Mouse (Mus musculus) fibroblast of lung, adult 2 months (primary cell): ENCODE measurements around the gene Polr3b.

Experiments
- DNase-seq: peaks from one replicate; pipeline ENCODE4 v3.0.0-alpha.2; 2011; ENCODE audit warnings: low read depth

Polr3b gene

DNA sequence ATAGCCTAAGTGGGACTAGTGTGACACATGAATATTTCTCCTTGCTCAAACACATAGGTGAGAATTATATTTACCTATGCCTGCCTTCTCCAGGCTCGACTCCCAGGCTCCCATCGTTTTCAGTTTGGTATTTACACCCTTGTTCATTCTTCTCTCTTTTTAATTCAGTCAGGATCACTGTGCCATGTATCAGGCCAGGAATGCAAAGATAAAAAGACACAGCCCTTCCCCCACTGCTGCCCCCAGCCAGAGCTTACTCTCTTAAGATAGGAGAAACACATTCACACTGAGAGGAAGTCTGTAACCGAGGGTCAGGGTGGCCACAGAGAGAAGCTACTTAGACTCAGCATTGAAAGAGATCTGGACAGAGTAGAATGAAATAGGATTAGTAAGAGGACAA is 10.4 kb upstream of the Polr3b start:
- DNase-seq, result no peak

DNA sequence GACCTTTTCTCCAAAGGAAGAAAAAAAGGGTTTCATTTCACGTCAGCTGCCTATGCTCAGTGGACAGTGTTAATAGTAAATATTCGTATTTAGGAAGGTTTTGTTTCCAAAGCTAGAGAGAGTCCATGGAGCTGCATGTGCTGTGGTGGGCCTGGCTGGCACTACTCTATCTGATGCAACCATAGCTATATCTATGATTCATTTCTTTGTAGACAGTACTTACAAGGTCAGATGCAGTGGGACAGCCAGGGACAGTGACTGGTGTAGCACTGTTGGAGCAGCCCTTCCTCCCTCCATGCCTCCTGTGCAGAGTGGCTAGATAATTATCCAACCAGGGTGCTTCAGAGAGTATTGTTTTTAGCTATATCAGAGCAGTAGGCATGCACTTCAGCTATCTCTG is 9.8 kb upstream of the Polr3b start:
- no peak for DNase-seq

DNA sequence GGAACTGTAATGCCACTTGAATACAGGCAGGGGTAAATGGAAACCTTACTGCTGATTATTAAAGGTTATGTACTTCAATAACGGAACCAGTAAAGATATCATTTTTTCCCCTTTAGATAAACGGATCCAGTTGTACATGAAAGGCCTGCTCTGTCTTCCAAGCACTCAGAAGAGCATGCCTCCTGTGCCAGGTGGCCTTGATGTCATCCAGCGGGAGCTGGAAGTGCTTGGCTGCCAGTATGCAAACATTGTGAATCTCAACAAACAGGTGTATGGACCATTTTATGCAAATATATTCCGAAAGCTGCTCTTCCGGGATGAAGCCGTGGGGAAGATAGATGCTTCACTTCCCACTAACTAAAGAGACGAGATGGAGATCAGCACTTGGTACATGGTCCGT is 8.7 kb upstream of the Polr3b start:
- DNase-seq, result no peak

DNA sequence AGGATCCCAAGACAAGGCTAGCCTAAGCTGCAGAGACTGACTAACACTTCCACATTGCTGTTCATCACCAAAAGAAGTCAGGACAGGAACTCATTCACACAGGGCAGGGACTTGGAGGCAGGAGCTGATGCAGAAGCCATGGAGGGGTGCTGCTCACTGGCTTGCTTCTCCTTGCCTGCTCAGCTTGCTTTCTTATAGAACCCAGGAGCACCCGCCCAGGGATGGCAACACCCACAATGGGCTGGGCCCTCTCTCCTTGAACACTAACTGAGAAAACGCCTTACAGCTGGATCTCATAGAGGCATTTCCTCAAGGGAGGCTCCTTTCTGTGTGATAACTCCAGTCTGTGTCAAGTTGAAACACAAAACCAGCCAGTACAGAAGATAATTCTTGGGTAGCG is 7.0 kb upstream of the Polr3b start:
- DNase-seq, result no peak

DNA sequence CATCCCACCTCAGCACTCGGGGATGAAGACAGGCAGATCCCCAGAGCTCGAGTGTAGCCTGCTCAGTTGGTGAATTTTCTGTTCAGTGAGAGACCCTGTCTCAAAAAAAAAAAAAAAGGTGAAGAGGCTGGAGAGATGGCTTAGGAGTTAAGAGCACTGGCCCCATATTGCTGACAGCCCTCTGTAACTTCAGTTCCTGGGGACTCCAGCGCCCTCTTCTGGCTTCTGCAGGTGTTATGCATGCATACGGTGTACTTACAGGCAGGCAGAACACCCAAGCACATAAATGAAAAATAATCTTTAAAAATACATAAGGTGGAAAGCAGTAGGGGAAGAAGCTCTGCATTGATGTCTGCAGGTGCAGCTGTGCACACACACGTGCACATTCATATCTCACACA is 9.1 kb downstream of the Polr3b start:
- DNase-seq, result no peak

DNA sequence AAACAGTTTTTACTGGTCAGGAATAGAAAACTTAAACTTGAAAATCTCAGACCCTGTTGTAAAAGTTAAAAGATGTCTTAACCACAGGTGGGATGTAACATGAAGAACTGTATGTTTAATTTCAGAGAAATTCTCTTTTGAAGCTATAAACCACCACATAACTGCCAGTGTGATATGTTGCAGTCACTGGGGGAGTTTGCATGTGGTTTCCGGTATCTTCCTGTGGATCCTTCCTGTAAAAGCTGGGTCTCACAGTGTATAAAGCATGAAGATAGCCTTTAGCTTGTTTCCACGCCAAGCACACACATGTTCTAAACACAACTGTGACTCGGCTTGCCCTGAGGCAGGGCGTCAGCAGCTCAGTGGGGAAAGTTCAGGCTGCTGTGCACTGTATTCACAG is 9.9 kb downstream of the Polr3b start:
- no peak for DNase-seq

DNA sequence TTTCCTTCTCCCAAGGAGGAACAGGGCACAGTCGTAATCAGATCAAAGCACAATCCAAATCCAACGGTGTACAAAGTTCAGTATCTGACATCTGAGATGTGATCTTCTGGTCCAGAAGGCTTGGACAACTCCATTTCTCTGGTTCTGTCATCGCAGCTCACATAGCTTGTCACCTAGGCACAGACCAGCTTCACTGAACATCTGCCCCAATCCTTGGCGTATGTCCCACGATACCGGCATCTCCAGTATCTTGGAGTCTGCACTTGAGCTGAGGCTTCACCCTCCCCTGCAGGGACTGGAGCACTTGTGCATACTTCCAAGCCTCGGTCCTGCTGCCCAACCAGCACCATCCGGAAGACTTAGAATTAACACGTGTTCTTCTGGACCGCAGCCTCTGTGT is 14.6 kb downstream of the Polr3b start:
- no peak for DNase-seq

DNA sequence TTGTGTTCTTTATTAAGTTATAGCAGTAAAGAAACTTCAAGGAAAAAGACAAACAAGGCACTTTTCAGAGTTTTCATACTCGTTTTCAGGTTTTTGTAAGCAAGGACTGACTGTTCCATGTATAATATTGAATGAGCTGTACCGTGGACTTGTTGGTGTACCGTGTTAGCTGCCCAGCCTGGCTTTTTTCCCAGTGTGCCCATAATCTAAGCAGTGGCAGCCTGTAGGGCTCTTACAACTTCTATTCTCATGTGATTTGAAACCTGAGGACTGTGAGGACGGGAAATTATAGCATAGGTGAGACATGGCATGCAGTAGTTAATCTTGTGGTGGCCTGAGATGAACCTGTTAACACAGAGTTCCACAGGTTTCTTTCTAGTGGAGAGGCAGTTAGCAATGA is 16.3 kb downstream of the Polr3b start:
- DNase-seq, result no peak

DNA sequence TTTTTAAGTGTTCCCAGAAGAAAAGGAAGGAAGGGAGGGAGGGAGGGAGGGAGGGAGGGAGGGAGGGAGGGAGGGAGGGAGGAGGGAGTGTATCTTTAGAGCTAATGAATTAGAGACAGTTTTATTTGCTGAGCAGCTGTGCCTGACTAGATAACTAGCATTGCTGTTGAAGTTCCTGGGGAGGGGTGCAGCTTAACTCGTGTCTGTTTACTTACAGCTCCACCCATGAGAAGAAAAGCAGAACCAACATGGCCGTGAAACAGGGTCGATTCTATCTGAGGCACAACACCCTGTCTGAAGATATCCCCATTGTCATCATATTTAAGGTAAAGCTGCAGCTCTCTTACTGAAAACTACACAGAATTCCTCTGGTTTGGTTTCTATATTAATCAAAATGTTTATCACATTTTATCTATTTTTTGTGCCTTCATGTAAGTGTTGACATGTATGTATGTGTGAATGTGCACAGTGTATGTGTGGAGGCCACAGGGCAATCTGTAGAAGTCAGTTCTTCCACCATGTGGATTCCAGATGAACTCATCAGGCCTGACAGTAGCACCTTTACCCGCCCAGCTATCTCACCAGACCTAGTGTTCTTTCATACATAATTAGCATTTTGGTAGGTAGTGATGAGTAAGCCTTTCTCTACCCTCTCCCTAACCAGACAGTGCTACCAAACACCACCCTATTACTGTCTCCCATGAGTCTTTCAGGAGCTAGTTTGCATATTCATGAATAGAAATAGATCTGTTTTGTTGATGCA is 17.6 kb downstream of the Polr3b start:
- no peak for DNase-seq

DNA sequence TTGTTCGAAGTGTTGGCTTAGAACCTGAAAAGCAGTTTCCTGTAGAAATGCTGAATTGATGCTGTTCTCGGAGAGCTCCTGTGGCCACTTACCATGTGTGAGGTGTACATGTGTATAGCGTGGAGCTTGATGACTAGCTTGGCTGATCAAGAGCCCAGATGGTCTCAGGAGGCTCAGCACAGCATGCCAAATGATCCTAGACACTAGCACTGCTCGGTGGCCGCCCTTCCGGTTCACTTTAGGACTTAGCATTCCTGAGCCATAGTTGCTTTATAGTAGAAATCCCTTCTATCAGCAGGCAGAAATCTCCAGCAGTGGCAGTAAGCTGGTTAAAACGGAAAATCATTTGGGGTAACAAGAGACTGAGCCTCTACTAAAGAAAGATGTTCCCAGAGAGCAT is 18.8 kb downstream of the Polr3b start:
- no peak for DNase-seq

DNA sequence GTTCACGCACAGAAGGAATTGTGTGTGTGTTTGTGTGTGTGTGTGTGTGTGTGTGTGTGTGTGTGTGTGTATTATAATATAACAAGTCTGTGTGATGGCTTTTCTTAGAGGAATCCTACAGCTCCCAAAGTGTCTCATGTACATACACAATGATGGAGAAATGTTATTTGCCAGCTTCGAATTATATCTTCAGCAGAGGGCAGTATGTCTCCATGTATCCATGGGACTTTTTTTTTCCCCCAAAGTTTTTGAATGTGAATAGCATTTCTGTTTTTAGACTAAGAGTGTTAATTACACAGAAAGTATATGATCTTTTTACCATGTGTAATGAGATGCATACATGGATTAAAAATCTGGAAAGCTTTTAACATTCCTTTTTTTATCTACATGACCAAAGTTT is 19.5 kb downstream of the Polr3b start:
- no peak for DNase-seq

DNA sequence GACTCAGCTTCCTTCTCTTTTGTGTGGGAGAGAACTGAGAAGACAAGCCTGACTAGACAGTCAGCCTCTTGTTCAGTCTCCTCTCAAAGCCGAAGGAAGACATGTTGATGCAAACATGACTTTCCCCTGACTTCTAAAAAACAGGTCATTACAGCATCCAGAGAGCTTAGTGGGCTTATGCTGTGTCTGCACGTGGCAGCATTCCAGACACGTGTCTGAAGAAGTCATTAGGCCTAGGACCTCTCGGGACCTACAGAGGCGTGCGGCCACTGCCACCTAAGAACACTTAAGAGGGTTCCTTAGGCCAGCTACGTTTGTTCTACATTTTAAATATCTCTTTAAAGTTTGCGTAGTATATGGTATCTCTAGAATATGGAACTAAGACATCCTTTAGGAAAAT is 23.8 kb downstream of the Polr3b start:
- DNase-seq, result no peak

DNA sequence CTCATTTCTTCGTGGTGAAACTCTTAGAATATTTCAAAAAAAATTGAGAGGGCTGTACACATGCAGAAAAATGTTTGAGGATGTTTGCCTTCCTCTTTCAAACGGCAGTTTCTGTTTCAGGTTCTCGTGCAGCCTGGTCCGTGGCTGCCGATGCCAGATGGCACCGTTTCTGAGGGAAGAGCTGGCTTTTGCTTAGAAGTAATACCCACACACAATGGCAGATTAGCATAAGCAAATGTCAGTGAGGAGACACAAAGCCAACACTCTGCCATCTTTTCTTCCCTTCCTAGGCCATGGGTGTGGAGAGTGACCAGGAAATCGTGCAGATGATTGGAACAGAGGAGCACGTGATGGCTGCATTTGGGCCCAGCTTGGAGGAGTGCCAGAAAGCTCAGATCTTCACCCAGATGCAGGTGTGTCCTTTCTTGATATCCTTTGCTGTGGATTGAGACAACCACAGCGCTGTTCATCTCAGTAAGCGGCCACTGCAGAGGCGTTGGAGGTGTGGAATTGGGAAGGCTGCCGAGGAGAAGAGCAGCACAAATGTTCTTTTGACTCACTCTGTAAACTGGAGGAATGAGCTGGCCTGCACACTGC is 24.5 kb downstream of the Polr3b start:
- DNase-seq, result no peak

DNA sequence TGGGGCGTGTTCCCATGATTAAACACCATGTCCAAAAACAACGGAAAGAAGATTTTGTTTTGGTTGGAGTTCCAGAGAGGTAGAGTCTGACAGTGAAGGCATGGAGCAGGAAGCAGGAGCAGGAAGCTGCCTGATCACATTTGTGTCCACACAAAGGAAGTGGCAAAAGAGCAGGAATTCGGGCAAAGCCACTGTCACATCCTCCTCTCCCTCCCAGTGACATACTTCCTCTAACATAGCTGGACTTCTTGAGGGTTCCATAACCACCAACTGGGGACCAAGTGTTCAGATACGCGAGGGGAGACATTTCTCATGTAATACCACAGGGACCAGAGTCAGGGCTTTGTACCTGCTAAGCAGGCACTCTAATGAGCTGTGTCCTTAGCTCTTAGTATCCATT is 25.2 kb downstream of the Polr3b start:
- DNase-seq, result no peak

DNA sequence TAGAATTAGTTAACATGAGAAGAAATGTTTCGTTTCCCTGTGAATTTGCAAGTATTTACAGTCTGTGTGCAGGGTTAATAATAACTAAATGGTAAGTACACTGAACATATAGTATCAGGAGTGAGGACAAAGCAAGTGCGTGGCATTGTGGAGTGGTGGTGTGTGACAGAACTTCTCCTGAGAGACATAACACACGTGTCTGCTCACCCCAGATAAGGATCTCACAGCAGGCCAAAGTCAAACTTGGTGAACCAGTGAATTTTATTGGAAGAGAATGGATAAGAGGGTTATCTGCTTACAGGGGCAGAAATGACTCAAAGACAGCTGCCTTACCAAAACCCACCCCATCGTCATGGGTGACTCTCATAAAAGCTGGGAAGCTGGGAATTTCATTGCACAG is 26.8 kb downstream of the Polr3b start:
- DNase-seq, result no peak

DNA sequence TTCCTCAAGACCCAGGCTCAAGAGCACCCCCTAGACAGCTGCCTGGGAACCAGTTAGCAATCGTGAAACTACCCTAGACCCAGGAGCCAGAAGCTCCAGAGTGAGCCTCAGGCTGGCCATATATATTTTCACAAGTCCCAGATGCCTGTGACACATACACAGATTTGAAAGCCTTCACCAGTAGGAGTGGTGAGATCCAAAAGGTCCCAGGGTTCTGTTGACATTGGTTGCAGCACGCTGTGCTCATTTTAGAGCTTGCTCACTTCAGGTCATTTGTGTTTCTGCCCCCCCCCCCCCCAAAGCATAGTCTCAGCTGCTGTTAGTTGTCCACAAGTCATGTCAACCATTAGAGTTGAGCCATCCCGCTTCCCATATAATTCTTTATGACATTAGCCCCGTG is 31.9 kb downstream of the Polr3b start:
- DNase-seq, result no peak

DNA sequence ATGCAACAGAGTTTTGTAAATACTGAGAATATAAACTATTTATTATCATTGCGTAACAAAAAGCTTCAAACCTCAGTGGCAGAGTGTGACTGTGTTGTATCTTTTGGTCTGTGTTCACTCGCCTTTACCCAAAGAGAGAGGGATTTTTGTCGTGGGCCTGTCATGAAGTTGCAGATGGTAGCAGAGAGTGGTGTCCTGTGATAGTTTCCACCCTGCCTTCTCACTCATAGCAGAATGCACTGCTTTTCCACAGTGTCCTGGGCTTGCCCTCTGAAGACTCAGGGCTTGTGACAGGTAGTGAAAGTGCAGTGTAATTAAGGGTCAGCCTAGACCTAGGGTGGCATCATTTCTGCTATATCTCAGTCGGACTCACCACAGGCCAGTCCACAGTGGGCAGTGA is 32.6 kb downstream of the Polr3b start:
- DNase-seq, result no peak

DNA sequence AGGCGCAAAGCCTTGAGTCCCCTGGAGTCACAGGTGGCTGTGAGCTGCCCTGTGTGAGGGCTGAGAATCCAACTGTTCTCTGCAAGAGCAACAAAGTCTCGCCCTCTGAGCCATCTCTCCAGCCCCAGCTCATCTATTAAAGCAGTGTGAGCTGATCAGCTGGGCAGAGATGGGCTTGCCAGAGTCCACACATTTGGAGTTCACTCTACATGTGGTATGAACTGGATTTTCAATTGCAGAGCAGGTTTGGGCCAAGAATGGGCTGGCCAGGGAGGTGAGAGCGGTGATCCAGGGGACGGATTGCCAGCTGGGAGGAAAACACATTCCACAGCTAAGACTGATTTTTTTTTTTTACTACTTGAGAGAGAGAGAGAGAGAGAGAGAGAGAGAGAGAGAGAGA is 34.5 kb downstream of the Polr3b start:
- peak; percentile 67 for DNase-seq

DNA sequence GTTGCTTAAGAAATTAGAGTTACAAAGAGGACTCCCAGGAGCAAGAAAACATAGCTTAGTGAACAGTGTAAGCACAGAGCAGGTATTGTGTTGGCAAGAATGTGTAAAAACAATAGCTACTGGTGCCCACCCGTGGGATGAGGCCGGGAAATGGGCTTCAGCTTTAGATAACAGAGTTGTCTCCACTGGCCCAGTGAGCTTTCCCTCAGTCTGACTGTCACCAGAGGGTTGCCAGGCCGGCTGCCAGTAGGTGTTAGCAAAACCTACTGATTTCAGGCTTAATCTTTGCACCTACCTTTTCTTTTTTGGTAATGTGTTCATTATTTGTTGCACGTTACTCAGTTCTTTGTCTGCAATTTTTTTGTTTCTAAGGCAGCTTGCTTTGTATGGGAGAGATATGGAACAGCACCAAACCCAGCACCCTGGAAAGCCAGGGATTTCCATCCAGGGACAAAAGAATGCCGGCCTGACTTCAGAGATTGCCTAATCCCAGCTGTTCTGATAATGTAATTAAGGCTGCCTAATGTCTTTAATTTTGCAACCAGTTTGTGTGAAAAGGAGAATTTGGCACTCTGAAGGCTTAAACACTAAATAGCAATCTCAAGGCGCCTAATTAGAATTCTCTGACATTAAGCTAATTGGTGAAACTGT is 35.5 kb downstream of the Polr3b start:
- no peak for DNase-seq

DNA sequence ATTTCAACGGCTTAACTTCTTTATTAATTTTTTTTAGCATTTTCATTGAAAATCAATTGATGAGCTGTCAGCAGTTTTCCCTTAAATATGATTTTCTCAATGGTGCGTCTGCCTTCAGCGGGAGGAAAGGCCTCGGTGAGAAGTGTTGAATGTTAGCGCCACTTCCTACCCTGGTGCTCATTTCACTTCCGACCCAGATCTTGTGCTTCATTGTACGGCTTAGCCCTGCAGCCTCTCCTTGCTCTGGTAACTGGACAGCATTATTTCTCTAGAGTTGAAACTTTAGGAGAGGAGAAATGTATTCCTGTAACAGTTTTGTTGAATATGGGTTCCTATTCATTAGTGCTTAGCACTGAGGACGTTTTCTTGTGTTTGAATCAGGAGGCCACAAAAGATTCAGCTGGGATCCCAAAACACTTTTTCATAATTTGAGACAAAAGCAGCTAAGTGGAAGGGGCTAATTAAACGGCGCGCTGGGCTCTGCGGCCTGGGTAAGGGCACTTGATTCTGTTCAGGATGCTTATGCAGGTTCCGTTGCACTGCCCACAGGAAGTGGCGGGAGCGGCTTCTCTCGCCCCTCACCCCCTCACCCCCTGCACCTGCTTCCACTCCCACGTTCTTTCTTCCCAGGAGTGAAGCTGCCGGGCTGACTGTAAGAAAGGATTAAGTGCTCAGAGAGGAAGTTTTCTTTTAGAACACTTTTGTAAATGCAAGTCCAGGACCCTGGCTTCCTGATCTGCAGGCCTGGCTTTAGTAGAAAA is 36.2 kb downstream of the Polr3b start:
- DNase-seq, result no peak

DNA sequence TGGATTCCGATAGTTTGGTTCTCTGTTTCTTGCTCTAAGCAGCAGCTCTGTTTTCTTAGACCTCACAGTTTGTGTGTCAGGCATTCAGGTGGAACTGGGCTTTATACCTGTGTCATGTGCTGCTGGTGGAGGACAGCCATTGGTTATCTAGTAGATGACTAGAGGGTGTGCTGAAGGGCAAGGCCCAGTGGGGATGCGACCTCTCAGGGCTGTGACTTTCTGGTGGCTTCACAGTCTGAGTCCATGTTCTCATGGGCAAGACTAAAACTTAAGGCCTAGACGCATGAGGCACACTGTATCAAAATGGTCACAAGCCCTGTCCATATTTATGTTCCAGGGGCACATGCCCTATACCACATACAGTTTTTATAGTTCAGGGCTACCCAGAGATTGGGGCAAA is 37.2 kb downstream of the Polr3b start:
- DNase-seq, result no peak

DNA sequence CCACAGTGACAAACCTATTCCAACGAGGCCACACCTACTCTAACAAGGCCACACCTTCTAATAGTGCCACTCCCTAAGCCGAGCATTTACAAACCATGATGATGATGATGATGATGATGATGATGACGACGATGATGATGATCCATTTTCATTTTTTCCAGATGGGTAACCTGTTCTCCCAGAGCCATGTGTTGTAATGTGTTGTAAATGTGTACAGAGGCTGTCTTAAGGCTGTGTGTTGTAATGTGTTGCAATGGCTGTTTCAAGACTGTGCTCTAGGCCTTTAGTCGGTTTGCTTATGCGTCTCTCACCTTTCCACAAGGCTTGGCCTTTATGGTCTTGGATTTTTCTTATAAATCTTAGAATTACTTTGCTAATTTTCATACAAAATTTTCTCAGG is 40.0 kb downstream of the Polr3b start:
- DNase-seq, result no peak

DNA sequence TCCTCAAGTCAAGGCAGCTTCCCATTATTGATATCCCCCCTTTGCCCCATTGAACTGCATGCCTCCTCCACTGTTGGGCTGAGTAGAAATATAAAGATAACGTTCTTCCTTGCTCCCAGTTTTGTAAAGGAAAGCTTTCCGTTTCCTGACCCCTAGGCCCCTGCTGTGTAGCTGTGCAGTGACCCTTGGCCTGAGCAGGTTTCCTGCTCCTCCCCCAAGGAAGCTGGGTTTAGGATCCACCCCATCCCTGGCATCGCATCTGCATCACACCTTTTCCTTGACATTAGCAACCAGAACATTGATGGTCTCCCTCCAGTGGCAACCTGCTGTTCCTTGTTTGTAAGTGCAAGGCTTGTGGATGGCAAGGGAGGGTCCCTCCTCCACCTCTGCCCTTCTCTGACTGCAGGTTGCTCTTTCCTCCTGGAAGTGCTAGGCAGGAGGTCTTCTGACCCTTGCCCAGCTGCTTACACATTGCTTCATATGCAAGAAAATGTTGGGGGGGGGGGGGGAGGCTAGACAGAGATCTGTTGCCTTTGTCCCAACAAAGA is 43.7 kb downstream of the Polr3b start:
- DNase-seq, result no peak
